Mouse (Mus musculus) E14TG2a.4 (cell line): ENCODE measurements around the gene Rapgef4.

ENCODE experiments used
- CTCF ChIP-seq: conservative IDR thresholded peaks from 2 replicates; pipeline ENCODE4 v1.5.1; 2014; ENCODE audit warnings: low read length
- NANOG ChIP-seq: IDR thresholded peaks from 2 replicates; pipeline ENCODE4 v1.6.1; 2014; ENCODE audit warnings: borderline replicate concordance, low read length, mixed read lengths
- POU5F1 ChIP-seq: IDR thresholded peaks from 2 replicates; pipeline ENCODE4 v1.6.1; 2014; ENCODE audit warnings: low read length, borderline replicate concordance

- no peak for TF ChIP-seq CTCF
- TF ChIP-seq NANOG = no peak
- TF ChIP-seq POU5F1 = no peak
These were observed 197.5 kb downstream of the Rapgef4 start for GRCm38 (mm10) chr2:72178515-72178914.
